ENCODE assay signal across 26 mouse cellular contexts in genomic region chr12:35255723-35256401, GRCm38 (mm10).
A peak's percentile ranks its signal among the peaks of the same experiment; 100 is the strongest.
DNase-seq lines count a peak whose midpoint lies in the region; ATAC-seq and TF ChIP-seq lines count a peak whose summit lies in the region.
"Had no signal": no experiment of that assay in that cellular context is flagged by ENCODE, and none has a peak within 500 bp of the region (broad histone marks: within the 10 kb centered on the region; RNA-seq: fewer than 3 reads in every experiment).

No protein-coding gene starts in this region.

- TF ChIP-seq CTCF in lung, postnatal 0 days (IDR thresholded peaks at IDR 0.05): no peak

- no peaks in the 10 kb centered on the region for H3K36me3 ChIP-seq in lung, postnatal 0 days (ENCODE audit: insufficient read depth, low read length)
- H3K36me3 ChIP-seq: hindbrain, embryonic 15.5 days had no signal

- WGBS in lung, postnatal 0 days: 73% methylated on average over 2 of the region's 2 CpGs

- H3K4me2 ChIP-seq in lung, postnatal 0 days (replicated peaks; ENCODE audit: low read depth, low read length): no peak overlapping the region
- H3K4me2 ChIP-seq: heart, embryonic 11.5 days; hindbrain, embryonic 15.5 days had no signal

- TF ChIP-seq EP300 in lung, postnatal 0 days (IDR thresholded peaks at IDR 0.05): 0 out of 2 replicates have a peak, but pooled peaks have one; percentile 20

- no peak overlapping the region for H3K27ac ChIP-seq in lung, postnatal 0 days (ENCODE audit: low read length)
- H3K27ac ChIP-seq: hindbrain, embryonic 15.5 days; left cerebral cortex, adult 2 months; stomach, postnatal 0 days had no signal

- peak; percentile 5 for DNase-seq in embryo, embryonic 11.5 days (ENCODE audit: low read depth, low spot score)
- no peak for DNase-seq in embryo, embryonic 10 days (ENCODE audit: low spot score)
- DNase-seq in kidney, postnatal 10 days: peak; percentile 12
- DNase-seq in kidney, postnatal 25 days: no peak
- DNase-seq in lung, postnatal 0 days (ENCODE audit: low spot score): peak; percentile 28
- DNase-seq in lung, postnatal 4 days: no peak
- peak; percentile 7 for DNase-seq in forelimb bud, embryonic 11.5 days (ENCODE audit: low read depth, low spot score)
- no peak for DNase-seq in gastrocnemius, adult 18-20 months (ENCODE audit: low spot score)
- DNase-seq: adrenal gland, adult 2 months; cerebellum, adult 18-20 months; cerebellum, postnatal 14 days; gastrocnemius, postnatal 14 days; heart, adult 11 months; layer of hippocampus, adult 9-11 months; left cerebral cortex, postnatal 4 days; midbrain, embryonic 14.5 days; thymus, adult 2 months; thymus, postnatal 4 days had no signal

- no peak overlapping the region for H3K4me3 ChIP-seq in lung, postnatal 0 days (ENCODE audit: low read depth, low read length)
- H3K4me3 ChIP-seq: hindbrain, embryonic 15.5 days; left cerebral cortex, adult 2 months; megakaryocyte, embryonic 14.5 days had no signal

- no peaks in the 10 kb centered on the region for H3K4me1 ChIP-seq in lung, postnatal 0 days (ENCODE audit: insufficient read depth, low read depth, low read length)
- H3K4me1 ChIP-seq: hindbrain, embryonic 15.5 days; megakaryocyte, embryonic 14.5 days had no signal

- no peak for ATAC-seq in lung, postnatal 0 days
- ATAC-seq: CD4-positive, CD25-positive, alpha-beta regulatory T cell, adult 4 months; forebrain, embryonic 14.5 days; Patski had no signal

- no peak overlapping the region for H3K9ac ChIP-seq in lung, postnatal 0 days (replicated peaks; ENCODE audit: low read depth)
- H3K9ac ChIP-seq: hindbrain, embryonic 15.5 days had no signal

- no peaks in the 10 kb centered on the region for H3K9me3 ChIP-seq in lung, postnatal 0 days (ENCODE audit: low read length)
- H3K9me3 ChIP-seq: hindbrain, embryonic 15.5 days had no signal

- no peaks in the 10 kb centered on the region for H3K27me3 ChIP-seq in lung, postnatal 0 days (replicated peaks; ENCODE audit: insufficient read depth, low read length)
- H3K27me3 ChIP-seq: hindbrain, embryonic 15.5 days; megakaryocyte, embryonic 14.5 days; Patski had no signal

Comparison
In these comparisons a context has a peak if more than half of its experiments do, and no peak if none do; other contexts are left out.
1. DNase-seq: peak in embryo, embryonic 11.5 days (single experiment), kidney, postnatal 10 days (single experiment), lung, postnatal 0 days (single experiment) and forelimb bud, embryonic 11.5 days (single experiment); none in embryo, embryonic 10 days (single experiment), kidney, postnatal 25 days (0 of 2), lung, postnatal 4 days (0 of 2) and gastrocnemius, adult 18-20 months (single experiment).